Mouse (Mus musculus) cerebellum, adult 2 months (tissue): ENCODE data around the gene Stx8. TPM values are rescaled to one million over a fixed set of nuclear protein-coding genes. Genes with fewer than 3 reads are reported as not detected.

Experiments
- DNase-seq, 2 experiments: peaks; one replicate each; pipeline ENCODE4 v3.0.0; 2021
- H3K27ac ChIP-seq: fragments of 200-500 bp; 2 replicates; pipeline ENCODE4 v1.5.1; 2012; ENCODE audit warnings: low read length, control low read depth, inconsistent platforms; ENCODE audit not compliant: insufficient read depth
- H3K27me3 ChIP-seq: fragments of 200-500 bp; 2 replicates; pipeline ENCODE4 v1.6.1; 2012; ENCODE audit warnings: inconsistent platforms, mild to moderate bottlenecking, low read length, moderate library complexity; ENCODE audit not compliant: control insufficient read depth, insufficient read depth
- H3K4me1 ChIP-seq: fragments of 200-500 bp; 2 replicates; pipeline ENCODE4 v1.6.1; 2011; ENCODE audit warnings: low read length; ENCODE audit not compliant: control insufficient read depth, insufficient read depth
- H3K4me3 ChIP-seq: fragments of 200-500 bp; replicated peaks from 2 replicates; pipeline ENCODE3; 2011; ENCODE audit warnings: mild to moderate bottlenecking, low read depth, low read length, control low read depth; ENCODE audit not compliant: insufficient read depth
- CTCF ChIP-seq: fragments of 200-500 bp; IDR thresholded peaks from 2 replicates; pipeline ENCODE4 v1.5.1; 2011; ENCODE audit warnings: low read depth, mild to moderate bottlenecking, control low read depth, low read length, moderate library complexity, borderline replicate concordance; ENCODE audit not compliant: insufficient read depth
- POLR2A ChIP-seq: fragments of 200-500 bp; IDR thresholded peaks from 2 replicates; pipeline ENCODE4 v1.6.1; 2011; ENCODE audit warnings: low read length, control low read depth, borderline replicate concordance; ENCODE audit not compliant: insufficient read depth
- WGBS: fragments of 180-500 bp; shearing (Covaris S2); methylation state at CpG from one replicate; pipeline ENCODE4 v1.1.7; 2018; 5-methylcytosine and 5-hydroxymethylcytosine counted together
- polyA plus RNA-seq: library from polyadenylated mRNA; depleted of rRNA; stranded (reverse); fragments of >200 nt; gene quantifications from 2 replicates; pipeline ENCODE4 v1.2.3, GENCODE M21; 2012

The Stx8 gene
- polyA plus RNA-seq, 1 experiment, result 39.6 TPM

DNA sequence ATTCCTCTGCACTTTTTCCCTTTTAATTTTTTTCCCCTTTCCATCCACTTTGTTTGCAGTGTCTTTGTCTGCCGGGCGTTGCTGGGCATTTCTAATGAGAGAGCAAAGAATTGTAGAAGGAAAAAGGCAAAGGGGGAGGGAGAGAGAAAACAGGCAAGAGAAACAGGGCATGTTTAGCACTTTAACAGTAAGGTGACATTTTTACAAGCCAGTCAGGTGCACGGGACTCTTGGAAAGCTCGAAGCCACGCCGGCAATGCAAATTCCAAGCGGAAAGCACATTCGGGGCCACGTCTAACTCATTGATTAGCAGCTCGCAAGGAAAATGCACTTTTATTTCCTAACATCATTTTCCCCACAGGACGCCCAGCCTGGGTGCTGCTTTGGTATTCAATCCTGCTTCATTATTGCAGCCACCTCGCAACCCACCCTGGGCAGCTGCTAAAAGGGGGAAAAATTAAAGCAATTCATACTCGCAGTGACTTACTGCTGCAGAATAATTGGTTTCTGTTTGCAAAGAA is 179.1 kb downstream of the Stx8 start:
- Histone ChIP-seq H3K4me1 (no peaks in the 10 kb centered on the region), H3K4me3 (no peak overlapping the region), H3K27me3 (no peaks in the 10 kb centered on the region), H3K27ac (no peak overlapping the region)
- no peak for DNase-seq
- WGBS, result 80% methylated on average over 13 of the region's 13 CpGs
- no peak for TF ChIP-seq POLR2A
- TF ChIP-seq CTCF, result no peak

DNA sequence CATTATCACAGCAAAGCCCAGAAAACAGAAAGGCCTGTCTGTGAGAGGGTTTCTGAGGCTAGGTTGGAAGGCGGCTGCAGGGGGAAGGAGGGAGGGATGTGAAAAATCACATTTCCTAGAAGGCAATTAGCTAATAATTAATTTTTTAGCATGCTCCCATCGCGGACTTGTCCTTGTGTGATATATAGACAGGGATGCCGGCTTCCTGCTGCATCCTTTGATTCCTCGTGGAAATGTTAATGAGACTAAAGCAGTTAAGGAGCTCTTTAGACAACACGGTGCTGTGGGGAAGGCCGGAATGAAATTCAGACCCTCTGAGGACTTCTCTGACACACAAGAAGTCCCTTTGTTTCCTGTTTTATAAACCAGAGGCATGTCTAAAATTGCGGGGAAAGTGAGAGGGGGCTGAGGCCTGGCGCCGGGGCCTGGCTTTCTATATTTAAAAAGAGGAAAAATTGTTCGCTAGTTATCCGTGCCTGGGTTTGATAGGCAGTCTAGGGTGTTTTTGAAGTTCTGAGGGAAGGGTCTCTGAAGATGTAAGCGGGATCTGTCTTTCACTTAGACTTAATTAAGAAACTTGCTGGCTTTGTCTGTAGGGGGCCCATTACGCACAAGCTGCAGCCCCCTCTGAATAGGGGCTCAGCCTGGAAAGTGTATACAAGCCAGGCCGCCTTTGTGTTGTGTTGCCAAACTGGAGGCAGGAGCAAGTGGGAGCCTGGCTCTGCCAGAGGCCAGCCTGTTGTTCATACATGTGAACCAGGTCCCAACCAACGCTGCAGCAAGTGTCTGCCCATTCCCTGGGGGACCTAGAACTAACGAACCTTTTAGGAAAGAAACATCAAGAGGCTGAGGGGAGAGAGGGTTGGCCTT is 179.8 kb downstream of the Stx8 start:
- WGBS, result 73% methylated on average over 17 of the region's 17 CpGs
- Histone ChIP-seq H3K4me3 (no peak overlapping the region), H3K4me1 (no peaks in the 10 kb centered on the region), H3K27ac (no peak overlapping the region), H3K27me3 (no peaks in the 10 kb centered on the region)
- DNase-seq, result no peak
- TF ChIP-seq POLR2A, result no peak

DNA sequence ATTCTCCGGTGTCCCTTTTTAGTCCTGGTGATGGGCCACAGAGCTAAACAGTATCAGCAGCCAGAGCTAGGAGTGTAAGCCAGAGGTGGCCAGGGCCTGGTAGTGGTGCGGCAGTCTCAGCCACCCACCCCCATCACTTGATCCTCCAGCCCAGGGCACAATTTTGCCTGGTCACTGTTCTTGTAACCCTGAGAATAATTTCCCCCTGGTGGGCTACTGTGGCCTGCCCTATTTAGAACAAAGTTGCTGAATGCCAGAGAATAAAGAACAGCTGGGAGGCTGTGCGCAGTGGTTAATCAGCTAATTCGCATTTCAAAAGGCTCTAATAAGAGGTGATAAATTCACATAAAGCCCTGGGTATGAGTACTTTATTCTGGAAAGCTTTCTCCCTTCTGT is 180.5 kb downstream of the Stx8 start:
- WGBS, result 86% methylated on average over 4 of the region's 4 CpGs
- no peak overlapping the region for H3K4me3 ChIP-seq
- H3K27ac ChIP-seq, result no peak overlapping the region
- TF ChIP-seq POLR2A (no peak), CTCF (no peak)
- H3K4me1 ChIP-seq, result no peaks in the 10 kb centered on the region
- H3K27me3 ChIP-seq, result no peaks in the 10 kb centered on the region
- DNase-seq, result no peak

DNA sequence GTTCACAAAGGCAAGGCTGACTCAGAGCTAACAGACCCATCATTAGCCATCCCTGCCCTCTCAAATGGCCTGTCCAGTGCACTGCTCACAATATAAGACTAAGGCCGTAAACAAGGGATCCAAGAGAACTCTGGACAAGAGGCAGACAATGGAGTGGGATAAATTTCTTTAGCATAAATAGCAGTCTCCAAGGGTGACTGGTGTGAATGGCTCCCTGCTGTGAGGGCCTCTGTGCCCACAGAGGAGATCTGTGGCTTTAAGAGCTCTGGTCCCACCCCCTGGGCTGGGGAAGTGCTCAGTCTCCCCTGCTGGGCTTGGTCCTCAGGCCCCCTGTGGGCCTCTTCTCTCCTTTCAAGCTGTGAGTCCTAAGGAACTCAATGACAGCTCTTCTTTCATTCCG is 184.9 kb downstream of the Stx8 start:
- no peak for DNase-seq
- no peak overlapping the region for H3K27ac ChIP-seq
- no peak for TF ChIP-seq POLR2A
- TF ChIP-seq CTCF, result no peak
- no peaks in the 10 kb centered on the region for H3K4me1 ChIP-seq
- no peak overlapping the region for H3K4me3 ChIP-seq
- 90% methylated on average over 2 of the region's 2 CpGs for WGBS
- H3K27me3 ChIP-seq, result no peaks in the 10 kb centered on the region

DNA sequence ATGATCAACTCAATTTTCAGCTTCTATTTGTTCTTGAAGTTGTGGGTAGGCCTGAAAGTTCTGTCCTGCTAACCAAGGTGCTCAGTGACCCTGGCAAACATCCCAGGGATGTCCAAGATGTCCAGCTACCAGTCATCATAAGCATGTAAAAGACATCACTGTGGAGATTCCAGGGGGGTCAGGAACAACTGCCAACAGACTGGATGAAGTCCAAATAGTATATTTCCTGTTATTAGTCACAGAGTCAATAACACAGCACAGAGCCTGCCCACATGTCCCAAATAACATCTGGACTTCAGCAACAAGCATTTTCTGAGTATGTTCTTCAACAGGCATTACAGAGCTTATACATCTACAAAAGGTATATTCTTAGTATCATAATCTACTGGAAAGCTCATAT is 189.8 kb downstream of the Stx8 start:
- H3K27ac ChIP-seq, result no peak overlapping the region
- H3K4me1 ChIP-seq, result no peaks in the 10 kb centered on the region
- H3K4me3 ChIP-seq, result no peak overlapping the region
- DNase-seq, result no peak
- no peaks in the 10 kb centered on the region for H3K27me3 ChIP-seq
- TF ChIP-seq POLR2A, result no peak
- TF ChIP-seq CTCF, result no peak

DNA sequence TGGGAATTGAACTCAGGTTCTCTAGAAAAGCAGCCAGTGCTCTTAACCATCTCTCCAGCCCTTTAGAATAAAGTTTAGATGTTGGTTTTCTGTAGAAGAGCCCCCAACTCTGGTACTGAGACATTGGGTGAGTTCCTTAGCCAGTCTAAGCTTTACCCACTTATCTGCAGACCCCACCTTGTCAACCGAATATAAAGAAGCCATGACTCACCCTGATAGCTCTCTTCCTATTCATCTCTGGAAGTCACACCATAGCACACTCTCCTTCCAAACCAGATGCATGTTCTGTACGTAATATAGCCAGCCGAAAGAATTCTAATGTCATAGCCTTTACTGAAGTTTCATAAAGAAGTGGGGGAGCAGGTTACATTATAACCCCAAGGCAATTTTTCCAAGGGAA is 192.2 kb downstream of the Stx8 start:
- Histone ChIP-seq H3K27me3 (no peaks in the 10 kb centered on the region), H3K27ac (no peak overlapping the region), H3K4me3 (no peak overlapping the region), H3K4me1 (no peaks in the 10 kb centered on the region)
- TF ChIP-seq CTCF (no peak), POLR2A (no peak)
- 97% methylated on average over 3 of the region's 3 CpGs for WGBS
- DNase-seq, result no peak

DNA sequence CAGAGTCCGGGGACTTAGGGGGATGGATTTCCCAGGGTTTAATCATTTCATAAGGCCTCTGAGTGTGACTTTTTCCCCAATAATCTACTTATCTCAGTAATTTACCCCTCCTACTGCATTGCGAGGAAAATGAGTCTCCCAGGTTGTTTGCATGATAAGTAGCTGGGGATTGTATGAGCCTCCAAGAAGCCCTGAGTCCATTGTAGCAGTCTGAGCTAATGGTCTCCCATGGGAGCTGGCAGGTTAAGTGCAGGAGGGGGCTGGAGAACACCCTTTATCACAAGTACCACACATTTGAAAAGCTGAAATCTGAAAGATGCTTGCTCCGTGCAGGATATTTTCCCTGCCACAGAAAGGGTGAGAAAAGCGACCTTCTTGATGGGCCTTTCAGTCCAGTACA is 193.9 kb downstream of the Stx8 start:
- TF ChIP-seq CTCF (no peak), POLR2A (no peak)
- H3K4me1 ChIP-seq, result peaks cover 3% of the 10 kb centered on the region; the same call in 1 of the 2 replicates
- H3K4me3 ChIP-seq, result no peak overlapping the region
- H3K27ac ChIP-seq, result no peak overlapping the region
- 91% methylated on average over 4 of the region's 4 CpGs for WGBS
- DNase-seq, result no peak
- no peaks in the 10 kb centered on the region for H3K27me3 ChIP-seq

DNA sequence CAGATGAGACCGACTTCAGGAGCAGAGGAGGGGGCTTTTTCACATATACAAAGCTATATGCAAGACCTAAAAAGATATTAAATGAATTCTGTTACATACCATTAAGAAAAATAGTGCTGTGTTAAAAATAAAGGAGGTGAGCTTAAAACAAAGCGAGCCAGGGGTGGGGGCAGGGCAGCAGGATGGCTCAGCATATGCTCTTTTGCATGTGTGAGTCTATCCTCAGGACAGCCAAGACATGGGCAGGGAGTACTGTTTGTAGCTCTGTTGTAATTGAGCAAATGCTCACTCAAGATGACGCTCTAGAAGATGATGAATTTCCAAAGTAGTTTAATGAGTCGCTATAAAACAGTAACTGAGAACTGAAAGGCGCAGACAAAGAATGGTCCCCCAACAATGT is 198.4 kb downstream of the Stx8 start:
- Histone ChIP-seq H3K27me3 (no peaks in the 10 kb centered on the region), H3K27ac (no peak overlapping the region), H3K4me3 (no peak overlapping the region), H3K4me1 (peaks cover 3% of the 10 kb centered on the region; the same call in 1 of the 2 replicates)
- peak in 1 of 2 experiments; percentile 24 for DNase-seq
- TF ChIP-seq CTCF (no peak), POLR2A (no peak)
- 72% methylated on average over 5 of the region's 5 CpGs for WGBS
